Comparison of ENCODE assay signal across 9 mouse cellular contexts in the genomic region with DNA sequence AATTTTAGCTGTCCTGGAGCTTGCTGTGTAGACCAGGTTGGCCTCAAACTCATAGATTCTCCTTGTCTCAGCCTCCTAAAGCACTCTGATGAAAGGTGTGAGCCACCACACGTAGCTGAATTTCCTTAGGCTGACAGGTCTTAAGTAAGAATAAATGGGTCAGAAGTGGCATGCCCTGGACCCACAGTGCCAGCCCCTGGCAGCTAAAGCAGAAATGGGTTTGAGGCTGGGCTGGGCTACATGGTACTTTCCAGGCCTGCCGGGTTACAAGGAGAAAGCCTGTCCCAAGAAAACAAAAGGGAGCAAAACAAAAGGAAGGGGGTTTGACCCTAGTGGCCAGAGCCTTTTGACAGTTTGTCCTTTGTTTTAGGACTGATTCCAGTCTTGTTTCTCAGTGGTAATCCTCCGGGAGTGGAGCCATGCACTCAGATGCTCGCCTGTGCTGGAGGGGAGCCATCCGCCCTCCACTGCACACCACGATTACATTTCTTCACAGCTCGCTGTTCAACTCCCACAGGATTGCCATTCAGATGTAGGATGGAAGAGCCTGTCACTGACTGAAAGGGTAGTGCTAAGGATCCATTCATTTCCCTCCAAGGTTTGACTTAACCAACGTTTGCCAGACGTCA. TPM values are rescaled to one million over a fixed set of nuclear protein-coding genes. Genes with fewer than 3 reads are reported as not detected.
A peak's percentile ranks its signal among the peaks of the same experiment; 100 is the strongest.
DNase-seq lines count a peak whose midpoint lies in the region; TF ChIP-seq lines count a peak whose summit lies in the region.
"Had no signal": no experiment of that assay in that cellular context is flagged by ENCODE, and none has a peak within 500 bp of the region (broad histone marks: within the 10 kb centered on the region; RNA-seq: fewer than 3 reads in every experiment).

No protein-coding gene starts in this region.

- TF ChIP-seq CTCF in cortical plate, adult 2 months (IDR thresholded peaks at IDR 0.05; ENCODE audit: extremely low read depth, insufficient read depth, low read length), result no peak

- DNase-seq in heart, postnatal 4 days, result peak; percentile 21
- no peak for DNase-seq in heart, adult 11 months
- peak; percentile 54 to 68 for DNase-seq in layer of hippocampus, adult 8-10 months (ENCODE audit: low spot score in 2 of 2)
- DNase-seq in right cerebral cortex, adult 2 months (ENCODE audit: low spot score in 2 of 2), result peak; percentile 61 to 69
- DNase-seq in spleen, adult 12 weeks (ENCODE audit: low spot score), result no peak
- DNase-seq in gastrocnemius, adult 18-20 months (ENCODE audit: low spot score), result no peak
- no peak for DNase-seq in urinary bladder, postnatal 4 days (ENCODE audit: low spot score in 2 of 2)

- no peak for TF ChIP-seq POLR2A in cortical plate, adult 2 months (IDR thresholded peaks at IDR 0.05; ENCODE audit: extremely low read depth, insufficient read depth, low read length)

- peaks cover 7% of the 10 kb centered on the region for H3K4me1 ChIP-seq in cortical plate, adult 2 months (ENCODE audit: control insufficient read depth, insufficient read depth, low read length)

- H3K4me3 ChIP-seq in cortical plate, adult 2 months (ENCODE audit: insufficient read depth, low read length), result no peak overlapping the region

- H3K27ac ChIP-seq in cortical plate, adult 2 months (ENCODE audit: insufficient read depth, low read length), result peak overlapping the region; percentile 71

RNA-seq across cellular contexts. Expression of gene Mtf1, which starts 9.6 kb away (rescaled TPM):
- total RNA-seq in heart, postnatal 4 days (2021), result 10 to 100 TPM; 15.2 to 15.3 TPM
- polyA plus RNA-seq in cortical plate, adult 2 months (2012; rRNA removed), result 13.2 and 14.5 TPM in 2 replicates
- total RNA-seq in layer of hippocampus, adult 8-10 months (2022), result 10 to 100 TPM; 27.0 to 32.3 (median 27.9) TPM
- 10 to 100 TPM; 11.1 to 12.1 TPM for total RNA-seq in gastrocnemius, adult 18-20 months (2021)

RNA-seq across cellular contexts. Expression of gene Yrdc, which starts 39.0 kb away (rescaled TPM):
- total RNA-seq in heart, postnatal 4 days (2021), result 10 to 100 TPM; 25.9 to 28.4 TPM
- polyA plus RNA-seq in cortical plate, adult 2 months (2012; rRNA removed), result 41.5 and 42.0 TPM in 2 replicates
- total RNA-seq in layer of hippocampus, adult 8-10 months (2022), result 10 to 100 TPM; 34.1 to 42.4 (median 40.9) TPM
- total RNA-seq in gastrocnemius, adult 18-20 months (2021), result 10 to 100 TPM; 10.4 to 11.9 TPM

RNA-seq across cellular contexts. Expression of gene 1110065P20Rik, which starts 39.5 kb away (rescaled TPM):
- total RNA-seq in heart, postnatal 4 days (2021), result 10 to 100 TPM; 29.8 to 35.6 TPM
- polyA plus RNA-seq in cortical plate, adult 2 months (2012; rRNA removed), result 95.8 and 103 TPM in 2 replicates
- 10 to 100 TPM; 75.8 to 80.7 (median 78.8) TPM for total RNA-seq in layer of hippocampus, adult 8-10 months (2022)
- 10 to 100 TPM; 19.7 to 23.0 TPM for total RNA-seq in gastrocnemius, adult 18-20 months (2021)

RNA-seq across cellular contexts. Expression of gene Maneal, which starts 50.5 kb away (rescaled TPM):
- under 1 TPM in 1 of 2 experiments, not detected in 1; 0.11 TPM for total RNA-seq in heart, postnatal 4 days (2021)
- polyA plus RNA-seq in cortical plate, adult 2 months (2012; rRNA removed), result 52.7 and 53.7 TPM in 2 replicates
- 10 to 100 TPM; 46.0 to 55.5 (median 50.6) TPM for total RNA-seq in layer of hippocampus, adult 8-10 months (2022)
- total RNA-seq in gastrocnemius, adult 18-20 months (2021), result under 1 TPM; 0.23 to 0.52 TPM
- polyA plus RNA-seq: liver, adult 2 months had no signal

Comparison
In these comparisons a context has a peak if more than half of its experiments do, and no peak if none do; other contexts are left out.
1. DNase-seq: peak in heart, postnatal 4 days (single experiment), layer of hippocampus, adult 8-10 months (2 of 2) and right cerebral cortex, adult 2 months (2 of 2); none in heart, adult 11 months (single experiment), spleen, adult 12 weeks (single experiment), gastrocnemius, adult 18-20 months (single experiment) and urinary bladder, postnatal 4 days (0 of 2).